Mouse (Mus musculus) right cerebral cortex, postnatal 4 days (tissue): Measurements from ENCODE around the gene Eef2k.

ENCODE experiments used
- DNase-seq: peaks from one replicate; pipeline ENCODE4 v3.0.0-alpha.2; 2022

The Eef2k gene

DNA sequence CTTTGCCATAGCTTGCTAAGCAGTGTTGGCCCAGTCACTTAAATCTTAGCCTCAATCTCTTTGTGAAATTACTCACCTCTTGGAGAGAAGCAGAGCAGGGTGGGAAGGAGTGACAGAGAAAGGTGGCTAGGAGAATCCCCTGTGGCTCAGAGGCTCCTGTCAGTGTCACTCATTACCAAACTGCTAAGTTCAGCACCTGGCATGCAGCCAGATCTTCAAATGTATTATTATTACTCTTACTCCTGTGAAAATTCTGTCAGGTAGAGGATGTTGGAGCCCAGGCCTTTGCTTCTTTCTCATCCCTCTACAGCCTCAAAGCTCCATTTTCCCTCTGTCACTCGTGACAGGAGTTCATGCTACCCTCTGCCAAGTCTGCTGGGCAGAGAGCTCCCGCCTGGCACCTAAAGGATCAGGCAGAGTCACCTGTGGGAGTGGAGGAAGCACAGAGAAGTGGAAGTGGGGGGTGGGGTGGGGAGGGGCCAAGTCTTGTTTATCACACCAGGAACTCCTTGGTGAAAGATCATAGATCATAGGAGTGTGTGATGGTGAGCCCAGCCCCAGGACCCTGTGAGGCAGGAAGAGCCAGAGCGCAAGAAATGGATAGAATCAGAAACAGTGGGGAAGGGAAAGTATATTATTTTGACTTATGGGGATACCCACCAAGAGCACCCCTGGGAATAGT lies 6.3 kb downstream of the Eef2k start:
- DNase-seq: no peak

DNA sequence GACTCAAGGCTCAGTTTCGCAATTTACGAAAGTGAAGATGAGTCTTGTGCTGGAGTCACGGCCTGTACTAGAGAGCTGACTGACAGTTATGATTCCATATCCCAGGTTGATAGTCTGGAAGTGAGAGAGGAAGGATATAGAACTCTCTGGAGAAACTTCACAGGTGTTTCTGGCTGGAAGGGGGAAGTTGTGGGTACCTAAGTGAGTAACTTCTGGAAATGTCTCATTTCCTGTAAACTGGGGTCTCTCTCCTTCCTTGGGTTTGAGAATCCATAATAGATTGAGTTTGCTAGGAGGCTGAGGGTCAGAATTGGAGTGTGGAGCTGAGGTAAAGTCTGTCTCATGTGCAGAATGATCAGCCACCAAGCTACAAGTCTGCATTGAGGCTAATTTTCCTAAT lies 7.5 kb downstream of the Eef2k start:
- no peak for DNase-seq

DNA sequence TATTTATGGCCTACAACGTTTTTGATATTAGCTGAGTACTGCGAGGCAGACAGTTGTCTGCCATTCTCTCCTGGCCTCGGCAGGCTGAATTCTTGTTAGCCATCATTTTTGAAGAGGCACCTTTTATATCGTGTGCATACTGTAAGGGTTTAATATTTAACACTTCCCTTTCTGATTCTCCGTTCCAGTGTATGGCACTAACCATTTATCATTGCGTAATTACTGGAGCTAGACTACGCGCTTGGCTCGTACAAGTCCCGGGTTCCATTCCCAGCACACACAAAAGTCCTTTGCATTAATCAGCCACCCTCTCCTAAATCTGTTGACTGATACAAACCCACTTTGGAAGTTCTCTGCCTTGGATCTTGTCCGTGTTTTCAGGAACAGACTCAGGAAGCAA lies 17.2 kb downstream of the Eef2k start:
- DNase-seq: no peak

DNA sequence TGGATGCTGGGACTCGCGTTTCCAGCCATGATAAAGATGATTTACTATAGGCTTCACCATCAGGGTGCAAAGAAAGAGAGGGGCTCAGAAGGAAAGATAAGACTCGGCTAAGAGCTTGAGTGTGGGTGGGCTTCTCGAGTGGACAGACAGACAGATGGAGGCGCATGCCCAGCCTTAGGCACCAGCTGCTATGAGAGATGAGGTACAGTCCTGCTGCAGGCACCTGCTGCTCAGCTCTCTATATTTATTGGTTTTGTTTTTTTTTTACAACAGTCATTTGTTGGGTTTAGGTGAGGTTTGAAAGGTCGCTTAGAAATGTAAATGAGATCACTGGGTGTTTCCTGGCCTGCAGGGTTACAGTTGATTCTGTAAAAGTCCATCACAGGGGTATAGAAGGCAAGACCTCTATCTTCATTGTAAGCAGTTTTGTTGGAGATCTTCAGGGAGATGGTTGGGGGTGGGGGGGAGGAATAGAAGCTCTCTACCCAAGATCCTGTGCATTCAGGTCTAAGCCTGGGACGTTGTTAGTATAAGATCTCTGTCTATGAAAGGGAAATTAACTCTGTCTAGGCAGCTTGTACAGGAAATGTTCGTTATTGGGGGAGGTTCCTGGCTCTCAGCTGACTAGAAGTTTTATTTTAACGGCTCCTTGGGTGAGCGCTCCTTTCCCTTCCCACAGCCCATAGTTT lies 18.3 kb downstream of the Eef2k start:
- no peak for DNase-seq

DNA sequence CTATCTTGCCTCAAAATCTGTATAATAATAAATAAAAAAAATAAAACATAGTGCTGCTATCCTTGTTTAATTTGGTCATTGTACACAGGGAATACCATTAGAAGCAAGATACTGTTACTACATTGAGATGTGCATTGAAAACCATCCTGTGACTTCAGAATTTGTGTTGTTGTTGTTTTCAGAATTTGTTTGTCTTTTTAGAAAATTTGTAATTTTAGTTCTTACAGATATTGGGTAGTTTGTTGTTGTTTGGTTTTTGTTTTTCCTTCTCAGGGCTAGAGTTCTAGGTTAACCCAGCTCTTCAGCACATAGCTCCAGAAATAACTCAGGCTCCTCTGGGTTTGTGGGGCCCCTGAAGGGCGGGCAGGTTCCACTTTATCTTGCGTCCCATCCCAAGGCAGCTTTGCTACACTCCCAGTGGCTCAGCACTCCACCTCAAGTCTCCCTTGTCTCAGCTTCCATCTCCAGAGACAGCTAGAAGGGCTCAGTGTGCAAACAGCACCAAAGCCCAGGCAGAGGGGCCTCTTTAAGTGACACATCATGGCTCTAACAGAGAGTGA lies 18.9 kb downstream of the Eef2k start:
- DNase-seq: no peak

DNA sequence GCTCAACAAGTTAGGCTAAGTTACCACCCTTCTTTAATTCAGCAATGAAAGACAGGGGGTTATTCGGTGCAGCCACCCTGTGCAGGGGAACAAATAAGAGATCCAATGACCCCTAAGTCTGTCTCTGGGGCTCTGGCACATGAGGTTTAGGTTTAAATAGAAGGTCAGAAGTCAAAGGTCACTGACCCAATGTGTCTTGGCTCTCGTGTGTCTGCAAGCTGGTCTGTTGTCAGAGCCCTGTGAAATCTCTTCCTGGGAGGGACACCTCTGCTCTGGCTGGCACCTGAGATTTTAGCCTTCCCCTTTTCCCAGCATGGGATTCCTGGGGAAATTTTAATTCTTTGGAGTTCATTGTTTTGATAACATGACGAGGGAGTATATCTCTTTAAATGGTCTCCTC lies 19.6 kb downstream of the Eef2k start:
- DNase-seq: no peak

DNA sequence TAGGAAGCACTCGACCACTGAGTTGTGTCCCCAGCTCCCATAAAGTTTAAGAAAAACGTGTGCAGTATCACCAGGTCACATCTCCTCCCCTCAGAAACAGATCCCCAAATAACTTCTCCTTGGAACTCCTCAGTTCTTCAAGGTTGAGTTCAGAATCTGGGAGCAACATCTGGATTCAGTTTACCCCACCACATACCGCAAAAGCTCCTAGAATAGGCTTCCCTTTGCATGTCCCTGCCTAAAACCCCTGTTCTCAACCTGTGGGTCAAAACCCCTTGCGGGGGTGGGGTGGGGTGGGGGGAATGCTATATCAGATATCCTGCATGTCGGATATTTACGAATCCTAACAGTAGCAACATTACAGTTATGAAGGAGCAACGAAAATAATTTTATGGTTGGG lies 20.0 kb downstream of the Eef2k start:
- no peak for DNase-seq

DNA sequence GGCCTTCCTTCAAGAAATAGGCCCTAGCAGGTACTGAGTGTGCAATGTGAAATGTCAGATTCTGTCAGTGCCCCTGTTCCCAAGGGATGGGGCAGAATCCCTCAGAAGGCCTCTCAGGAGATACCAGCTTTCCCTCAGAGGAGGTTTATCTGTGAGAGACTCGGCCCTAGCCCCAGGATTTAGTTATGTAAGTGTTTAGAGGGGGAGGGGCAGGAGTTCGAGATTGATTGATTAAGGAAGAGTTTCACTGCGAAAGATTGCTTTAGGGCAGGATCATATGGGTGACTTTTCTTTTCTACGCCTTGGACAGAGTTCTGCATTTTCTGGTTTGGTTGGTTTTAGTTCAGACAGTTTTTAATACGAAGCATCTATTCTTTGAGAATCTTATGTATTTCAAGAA lies 20.8 kb downstream of the Eef2k start:
- no peak for DNase-seq

DNA sequence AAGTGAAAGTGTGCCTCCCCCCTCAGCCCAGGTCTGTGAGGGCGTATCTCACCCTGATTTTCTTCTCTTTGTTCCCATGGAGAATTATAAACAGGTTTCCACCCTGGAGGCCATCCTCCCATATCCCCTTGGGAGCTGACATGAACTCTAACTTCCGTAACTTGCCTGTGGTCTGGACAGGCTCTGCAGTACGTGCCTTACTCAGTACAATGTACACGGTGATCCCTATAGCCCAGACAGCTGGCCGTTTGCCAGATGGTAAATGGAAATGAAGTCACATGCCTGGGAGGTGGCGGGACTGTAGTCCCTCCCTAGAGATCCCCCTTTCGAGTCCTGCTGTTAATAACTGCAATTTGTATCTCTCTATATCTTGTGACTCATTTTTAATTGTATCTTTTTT lies 22.5 kb downstream of the Eef2k start:
- no peak for DNase-seq

DNA sequence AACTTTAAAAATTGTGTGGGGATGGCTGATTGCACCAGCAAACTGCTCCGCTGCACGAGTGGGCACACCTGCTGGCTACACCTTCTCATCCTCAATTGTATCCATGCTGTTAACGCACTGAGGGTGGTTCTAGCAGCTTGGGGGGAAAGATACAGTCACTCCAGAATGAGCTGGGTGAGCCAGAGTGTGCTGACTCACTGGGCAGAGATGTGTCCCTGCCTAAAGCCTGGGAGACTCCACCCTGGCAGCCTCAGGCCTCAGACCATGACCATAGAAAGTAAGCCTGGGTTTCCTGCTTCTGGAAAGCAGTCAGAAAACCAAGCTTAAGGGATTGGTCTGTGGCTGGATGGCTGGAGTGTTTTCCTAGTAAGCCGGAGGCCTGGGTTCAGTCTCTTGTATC lies 23.2 kb downstream of the Eef2k start:
- no peak for DNase-seq

DNA sequence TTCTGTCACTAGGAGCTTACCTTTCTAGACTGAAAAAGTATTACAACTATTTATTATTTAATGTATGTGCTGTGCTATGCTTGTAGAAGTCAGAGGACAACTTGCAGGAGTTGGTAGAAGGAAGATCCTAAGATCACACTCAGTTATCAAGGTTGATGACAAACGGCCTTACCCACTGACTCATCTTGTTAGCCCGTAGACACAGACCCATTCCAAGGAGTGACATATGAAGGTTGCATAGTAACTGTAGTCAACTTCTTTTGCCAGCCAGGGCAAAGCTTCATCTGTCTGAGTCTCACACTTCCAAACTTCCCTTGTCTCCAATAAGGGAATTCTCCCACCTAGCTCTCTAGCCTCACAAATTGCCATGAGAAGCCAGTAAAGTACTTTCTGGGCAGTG lies 24.1 kb downstream of the Eef2k start:
- no peak for DNase-seq

DNA sequence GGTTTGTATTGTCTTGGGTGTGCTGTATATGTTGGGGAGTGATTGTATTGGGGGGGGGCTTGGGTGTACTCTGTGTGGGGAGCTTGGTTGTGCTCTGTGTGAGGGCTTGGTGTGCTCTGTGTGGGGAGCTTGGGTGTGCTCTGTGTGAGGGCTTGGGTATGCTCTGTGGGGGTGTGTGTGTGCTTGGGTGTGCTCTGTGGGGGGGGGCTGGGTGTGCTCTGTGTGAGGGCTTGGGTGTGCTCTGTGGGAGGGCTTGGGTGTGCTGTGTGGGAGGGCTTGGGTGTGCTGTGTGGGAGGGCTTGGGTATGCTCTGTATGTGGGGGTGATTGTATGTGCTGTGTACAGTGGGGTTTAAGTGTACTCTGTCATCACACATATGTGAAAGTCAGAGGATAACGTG lies 25.1 kb downstream of the Eef2k start:
- DNase-seq: no peak

DNA sequence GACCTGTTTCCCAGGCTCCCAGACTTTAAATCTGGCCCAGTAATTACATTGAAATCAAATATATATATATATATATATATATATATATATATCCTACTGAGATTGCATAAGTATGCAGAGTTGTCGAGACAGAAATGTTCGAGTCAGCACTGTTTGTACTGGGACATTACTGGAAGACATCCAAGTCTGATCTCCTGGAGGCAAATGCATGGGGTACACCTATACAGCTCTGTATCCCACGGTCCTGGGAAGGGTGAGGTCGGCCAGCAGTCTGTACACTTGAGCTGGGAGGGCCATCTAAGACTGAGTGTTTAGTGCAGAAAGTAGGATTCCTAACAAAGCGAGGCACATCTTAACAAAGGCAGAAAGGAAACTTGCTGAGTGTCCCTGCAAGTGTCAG lies 27.3 kb downstream of the Eef2k start:
- no peak for DNase-seq

DNA sequence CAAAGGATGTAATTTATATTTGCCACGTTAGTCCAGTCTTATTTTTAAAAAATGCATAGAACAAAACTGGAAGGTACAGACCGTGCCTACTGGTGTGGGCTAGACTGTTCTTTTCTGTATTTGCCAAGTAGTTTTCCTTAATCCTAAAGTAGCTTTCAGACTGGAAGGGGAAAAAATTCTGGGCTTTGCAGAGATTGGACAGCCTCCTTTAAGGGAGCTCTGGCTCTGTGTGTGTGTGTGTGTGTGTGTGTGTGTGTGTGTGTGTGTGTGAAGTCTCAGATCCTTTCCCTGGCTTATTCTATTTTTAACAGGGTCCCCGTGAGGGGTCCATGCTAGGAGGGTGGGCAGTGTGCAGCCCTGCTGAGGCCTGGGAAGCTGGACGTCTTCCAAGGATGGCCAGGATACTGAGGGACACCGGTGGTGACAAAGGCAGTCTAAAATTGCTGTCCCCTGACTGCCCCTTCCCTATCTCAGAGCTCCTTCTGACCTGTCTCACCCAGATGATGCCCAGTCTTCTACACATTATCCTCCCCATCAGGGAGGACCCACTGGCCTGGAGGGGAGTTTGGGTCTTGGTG lies 27.9 kb downstream of the Eef2k start:
- DNase-seq: no peak

DNA sequence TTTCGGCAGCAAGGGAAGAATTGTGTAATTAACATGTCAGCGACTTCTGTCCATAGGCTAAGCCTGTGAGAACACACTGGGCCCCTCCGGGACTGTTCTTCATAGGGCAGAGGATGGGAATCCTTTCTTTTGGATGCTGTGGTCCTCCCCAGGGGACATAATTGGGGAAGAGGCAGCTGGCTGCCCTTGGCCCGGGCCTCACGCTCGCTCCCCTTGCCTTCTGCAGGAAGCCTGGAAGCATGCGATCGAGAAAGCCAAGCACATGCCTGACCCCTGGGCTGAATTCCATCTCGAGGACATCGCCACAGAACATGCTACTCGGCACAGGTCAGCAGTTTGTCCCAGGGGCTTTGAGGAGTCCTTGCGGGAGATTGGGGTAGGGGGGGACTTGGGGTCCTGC lies 30.5 kb downstream of the Eef2k start:
- DNase-seq: no peak

DNA sequence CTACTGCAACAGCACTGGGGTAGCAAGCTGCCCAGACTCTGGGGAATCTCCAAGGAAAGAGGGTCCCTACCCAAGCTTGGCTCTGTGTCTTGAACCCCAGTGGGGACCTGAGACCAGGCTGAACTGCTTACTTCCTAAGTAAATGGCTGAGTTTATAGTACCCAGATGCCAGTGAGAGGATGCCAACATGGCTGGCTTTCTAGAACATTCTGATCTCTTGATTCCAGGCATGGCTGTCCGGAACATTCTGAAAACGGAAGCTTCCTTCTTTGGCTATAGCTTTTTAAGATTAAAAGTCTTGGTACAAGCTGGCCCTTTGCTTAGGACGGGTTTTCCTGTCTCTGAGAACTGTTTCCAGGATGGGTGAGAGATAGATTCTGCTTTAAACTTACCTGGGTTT lies 31.4 kb downstream of the Eef2k start:
- DNase-seq: no peak

DNA sequence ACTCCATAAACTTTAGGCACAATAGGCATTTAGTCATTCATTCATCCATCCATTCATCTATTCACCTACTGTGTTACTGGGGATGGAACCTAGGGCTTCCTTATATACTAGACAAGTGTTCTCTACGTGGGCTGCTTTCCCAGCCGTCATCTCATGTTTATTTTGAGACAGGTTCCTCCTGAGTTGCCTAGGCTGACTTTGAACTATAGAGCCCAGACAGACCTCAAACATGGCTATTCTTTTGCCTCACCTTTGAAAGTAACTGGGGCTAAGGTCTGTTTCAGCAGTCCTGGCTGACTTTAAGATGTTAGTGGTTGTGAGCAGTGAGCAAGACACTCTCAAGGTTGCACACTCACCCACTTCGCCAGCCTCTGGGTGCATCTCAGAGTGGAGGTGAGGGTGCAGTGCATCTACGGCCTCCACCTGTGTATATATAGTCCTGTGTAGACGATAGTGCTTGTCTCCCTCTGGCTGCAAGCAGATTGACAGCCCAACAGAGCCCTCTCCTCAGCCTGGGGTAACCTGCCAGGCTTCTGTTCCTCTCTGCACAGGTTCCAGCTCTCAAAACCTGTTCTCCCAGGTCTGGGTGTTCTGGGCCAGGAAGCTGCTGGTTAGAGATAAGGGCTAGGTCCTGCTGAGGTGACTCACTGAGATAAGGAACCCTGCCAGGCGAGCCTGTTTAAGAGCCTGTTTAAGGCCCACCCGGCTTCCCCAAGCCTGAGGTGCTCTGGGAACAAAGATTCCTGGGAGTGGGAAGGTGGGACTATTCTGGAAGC lies 32.3 kb downstream of the Eef2k start:
- no peak for DNase-seq

DNA sequence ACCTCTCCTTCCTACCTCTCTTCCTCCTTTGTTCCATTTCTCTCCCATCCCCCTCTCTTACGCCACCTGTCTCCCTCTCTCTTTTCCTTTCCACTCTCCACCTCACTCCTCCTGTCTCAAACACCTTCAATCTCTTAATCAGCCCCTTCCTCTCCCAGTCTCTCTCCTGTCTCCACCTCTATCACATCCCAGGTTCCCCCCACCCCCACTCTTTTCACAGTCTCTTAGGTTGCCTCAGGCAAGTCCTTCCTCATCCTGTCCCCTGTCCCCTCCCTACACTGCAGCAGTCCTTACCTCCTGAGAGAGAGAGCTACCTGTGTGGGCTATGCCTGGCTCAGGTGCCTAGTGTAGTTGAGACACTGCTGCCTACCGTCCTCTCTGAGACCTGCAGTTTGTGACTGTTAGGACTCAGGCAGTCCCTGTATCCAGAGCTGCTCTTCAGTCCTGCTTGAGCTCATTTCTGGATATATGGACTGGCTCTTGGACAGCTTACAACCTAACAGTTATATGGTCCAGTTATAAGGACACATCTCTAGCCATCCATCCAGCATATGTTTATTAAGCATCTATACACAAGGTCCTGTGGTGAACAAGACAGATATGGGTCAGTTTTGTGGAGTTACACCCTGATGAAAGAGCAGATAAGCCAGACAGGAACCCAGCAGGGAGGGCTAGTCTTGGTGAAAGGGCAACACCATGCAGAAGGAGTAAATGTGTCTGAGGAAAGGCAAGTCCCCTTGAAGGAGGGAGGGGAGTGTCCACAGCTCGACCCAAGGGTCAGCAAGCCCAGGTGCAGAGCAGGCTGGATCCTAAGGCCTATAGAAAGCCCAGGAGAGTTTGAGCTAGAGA lies 33.1 kb downstream of the Eef2k start:
- DNase-seq: no peak

DNA sequence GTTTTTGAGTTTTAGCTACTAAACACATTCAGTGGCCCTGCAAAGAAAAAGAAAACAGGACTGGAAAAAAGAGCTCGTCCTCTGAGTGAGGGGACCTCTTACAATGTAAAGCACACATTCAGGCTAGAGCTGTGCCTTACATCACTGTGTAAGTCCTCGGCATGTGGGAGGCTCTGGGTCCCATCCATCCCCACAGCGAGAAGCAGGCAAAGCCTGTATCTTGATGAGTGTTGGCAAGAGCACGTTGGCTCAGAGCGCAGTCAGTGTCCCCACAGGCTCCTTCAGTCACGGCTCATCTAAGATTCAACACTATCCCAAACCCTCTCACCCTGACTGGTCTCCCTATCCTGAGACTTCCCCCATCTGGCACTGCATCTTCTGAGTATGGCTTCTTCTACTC lies 35.6 kb downstream of the Eef2k start:
- DNase-seq: no peak

DNA sequence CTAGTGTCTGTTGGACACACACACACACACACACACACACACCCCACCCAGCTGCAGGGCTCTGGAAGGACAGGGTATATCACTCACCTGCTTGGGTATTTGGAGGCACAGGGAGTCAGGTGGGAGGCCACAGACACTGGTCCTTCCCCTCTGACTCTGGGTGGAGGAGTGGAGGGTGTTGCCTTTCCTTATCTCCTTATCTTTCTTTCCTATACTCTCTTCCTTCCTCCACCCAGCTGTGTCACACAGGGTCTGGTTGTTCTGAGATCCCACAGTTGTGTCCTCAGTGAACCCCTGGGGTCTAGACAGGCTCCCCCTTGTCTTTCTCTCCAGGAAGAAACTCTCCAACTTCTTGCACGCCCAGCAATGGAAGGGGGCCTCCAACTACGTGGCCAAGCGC lies 37.3 kb downstream of the Eef2k start:
- DNase-seq: no peak

DNA sequence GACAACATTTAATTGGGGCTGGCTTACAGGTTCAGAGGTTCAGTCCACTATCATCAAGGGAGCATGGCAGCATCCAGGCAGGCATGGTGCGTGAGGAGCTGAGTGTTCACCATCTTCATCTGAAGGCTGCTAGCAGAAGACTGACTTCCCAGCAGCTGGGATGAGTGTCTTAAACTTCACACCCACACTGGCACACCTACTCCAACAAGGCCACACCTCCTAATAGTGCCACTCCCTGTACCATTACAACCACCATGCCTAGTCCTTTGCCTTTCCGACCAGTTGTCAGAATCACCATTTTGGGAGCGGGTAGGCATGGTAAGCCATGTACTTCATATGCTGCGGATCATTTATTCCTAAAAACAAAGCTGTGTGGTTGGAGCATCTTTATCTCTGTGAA lies 38.1 kb downstream of the Eef2k start:
- DNase-seq: no peak

DNA sequence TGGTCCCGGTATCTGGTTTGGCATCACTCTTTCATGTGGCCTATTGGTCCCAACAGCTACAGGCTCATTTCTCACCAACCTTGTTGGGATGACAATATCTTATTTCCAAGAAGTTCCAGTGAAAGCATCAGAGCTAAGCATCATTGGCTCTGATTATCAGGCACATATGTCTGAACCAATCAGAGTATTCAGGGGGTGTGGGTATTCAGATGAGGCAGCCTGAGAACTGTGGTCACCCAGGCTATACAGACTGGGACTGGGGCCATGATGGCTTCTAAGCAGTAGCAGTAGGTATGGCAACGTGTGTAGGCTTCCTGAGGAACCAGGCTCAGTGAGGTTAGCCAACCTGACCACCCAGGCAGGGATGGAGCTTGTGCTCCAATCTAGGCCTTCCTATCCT lies 38.8 kb downstream of the Eef2k start:
- DNase-seq: no peak

DNA sequence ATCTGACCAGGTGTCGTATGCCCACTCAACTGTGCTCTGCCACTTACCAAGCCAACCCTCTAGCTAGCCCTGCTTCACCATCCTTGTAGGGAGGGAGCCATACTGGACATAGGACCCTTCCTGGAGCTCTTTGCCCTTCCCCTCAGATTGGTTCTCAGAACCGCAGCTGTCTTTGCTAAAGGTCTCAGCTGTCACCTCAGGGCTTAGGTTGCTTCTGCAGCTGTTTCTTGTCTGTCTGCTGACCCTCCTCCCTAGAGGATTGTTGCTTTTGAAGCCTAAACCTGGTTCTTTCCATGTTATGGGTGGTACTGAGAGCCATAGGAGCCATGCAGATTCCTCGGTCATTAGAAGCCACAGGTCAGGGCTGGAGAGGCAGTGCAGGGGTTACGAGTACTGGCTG lies 40.0 kb downstream of the Eef2k start:
- DNase-seq: no peak
